Mouse (Mus musculus) small intestine, adult 2 months (tissue): ENCODE results near the gene Hadha. TPM values are rescaled to one million over a fixed set of nuclear protein-coding genes. Genes with fewer than 3 reads are reported as not detected.
A peak's percentile ranks its signal among the peaks of the same experiment; 100 is the strongest.

Experiments
- H3K27ac ChIP-seq: fragments of 200-500 bp; 2 replicates; pipeline ENCODE4 v1.5.1; 2012; ENCODE audit warnings: low read depth, low read length, control low read depth, inconsistent platforms; ENCODE audit not compliant: insufficient read depth
- H3K27me3 ChIP-seq: fragments of 200-500 bp; 2 replicates; pipeline ENCODE4 v1.6.1; 2012; ENCODE audit warnings: mild to moderate bottlenecking, moderate library complexity, low read length, inconsistent platforms; ENCODE audit not compliant: control insufficient read depth, insufficient read depth
- H3K36me3 ChIP-seq: fragments of 200-500 bp; 2 replicates; pipeline ENCODE4 v1.6.1; 2012; ENCODE audit warnings: mild to moderate bottlenecking, low read length, control low read depth, inconsistent platforms; ENCODE audit not compliant: control insufficient read depth, insufficient read depth
- H3K4me1 ChIP-seq: fragments of 200-500 bp; 2 replicates; pipeline ENCODE4 v1.6.1; 2012; ENCODE audit warnings: low read length, inconsistent platforms, mixed read lengths; ENCODE audit not compliant: control insufficient read depth, insufficient read depth, insufficient read length
- H3K4me3 ChIP-seq: fragments of 200-500 bp; 2 replicates; pipeline ENCODE4 v1.5.1; 2012; ENCODE audit warnings: low read depth, mild to moderate bottlenecking, control low read depth, inconsistent platforms, low read length, moderate library complexity
- CTCF ChIP-seq: fragments of 200-500 bp; IDR thresholded peaks from 2 replicates; pipeline ENCODE4 v1.5.1; 2012; ENCODE audit warnings: low read depth, mild to moderate bottlenecking, control low read depth, inconsistent platforms, low read length, moderate library complexity, mixed read lengths; ENCODE audit not compliant: insufficient replicate concordance, insufficient read length; ENCODE audit errors: extremely low read depth
- POLR2A ChIP-seq: fragments of 200-500 bp; IDR thresholded peaks from 2 replicates; pipeline ENCODE4 v1.6.1; 2012; ENCODE audit warnings: low read depth, mild to moderate bottlenecking, control low read depth, inconsistent platforms, low read length, moderate library complexity
- WGBS: fragments of 180-500 bp; shearing (Covaris S2); methylation state at CpG from one replicate; pipeline ENCODE4 v1.1.7; 2018; 5-methylcytosine and 5-hydroxymethylcytosine counted together
- polyA plus RNA-seq: library from polyadenylated mRNA; depleted of rRNA; stranded (reverse); fragments of >200 nt; gene quantifications from 2 replicates; pipeline ENCODE4 v1.2.3, GENCODE M21; 2012

Hadha gene
- polyA plus RNA-seq, 1 experiment = 55.3 TPM

DNA sequence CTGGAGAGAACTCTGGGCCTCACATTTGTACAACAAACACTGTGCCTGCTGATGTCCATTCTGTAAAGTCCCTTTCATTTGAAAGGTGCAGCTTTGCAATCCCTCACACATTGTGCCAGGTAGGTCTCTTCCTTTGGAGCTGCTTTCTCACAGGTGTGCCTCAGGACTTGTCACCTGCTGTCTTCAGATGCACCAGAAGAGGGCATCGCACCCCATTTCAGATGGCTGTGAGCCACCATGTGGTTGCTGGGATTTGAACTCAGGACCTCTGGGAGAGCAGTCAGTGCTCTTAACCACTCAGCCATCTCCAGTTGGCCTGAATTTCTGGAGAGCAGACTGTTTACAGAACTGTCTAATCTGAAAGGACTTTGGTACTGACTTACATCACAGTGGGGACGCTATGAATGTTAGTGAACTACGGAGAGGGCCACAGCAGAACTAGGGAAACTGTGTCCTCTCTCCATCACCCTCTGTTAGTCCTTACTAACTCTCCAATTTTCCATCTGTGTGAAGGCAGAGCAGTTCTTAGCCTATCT, 42.4 kb downstream of the Hadha start:
- Histone ChIP-seq H3K27ac (no peak overlapping the region), H3K4me1 (peaks cover 6% of the 10 kb centered on the region), H3K27me3 (peaks cover 17% of the 10 kb centered on the region), H3K4me3 (no peak overlapping the region), H3K36me3 (no peaks in the 10 kb centered on the region)
- 31% methylated on average over 3 of the region's 3 CpGs for WGBS
- TF ChIP-seq POLR2A = no peak
- TF ChIP-seq CTCF = peak; percentile 38; the same call in 1 of the 2 replicates

DNA sequence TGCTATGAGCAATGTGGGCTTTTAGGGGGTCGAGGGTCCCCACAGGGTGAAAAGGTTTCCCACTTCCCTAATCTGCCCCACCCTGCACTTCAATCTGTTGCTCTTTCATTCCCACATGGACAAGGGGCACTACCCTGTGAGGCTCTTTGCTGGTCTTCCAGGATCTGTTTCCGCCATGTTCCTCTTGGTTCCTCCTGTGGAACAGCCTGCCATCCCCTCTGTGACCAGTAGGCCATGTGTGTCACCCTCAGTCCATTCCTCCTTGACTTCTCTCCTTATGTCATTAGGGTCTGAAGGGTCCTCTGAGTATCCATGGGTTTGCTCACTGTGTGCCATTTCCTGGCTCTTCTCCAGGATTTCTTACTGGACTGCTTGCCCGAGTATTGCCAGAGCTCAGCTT, 43.2 kb downstream of the Hadha start:
- 66% methylated on average over 3 of the region's 3 CpGs for WGBS
- Histone ChIP-seq H3K4me3 (no peak overlapping the region), H3K4me1 (peaks cover 6% of the 10 kb centered on the region), H3K36me3 (no peaks in the 10 kb centered on the region), H3K27me3 (peaks cover 17% of the 10 kb centered on the region), H3K27ac (no peak overlapping the region)
- TF ChIP-seq POLR2A (no peak), CTCF (no peak)

DNA sequence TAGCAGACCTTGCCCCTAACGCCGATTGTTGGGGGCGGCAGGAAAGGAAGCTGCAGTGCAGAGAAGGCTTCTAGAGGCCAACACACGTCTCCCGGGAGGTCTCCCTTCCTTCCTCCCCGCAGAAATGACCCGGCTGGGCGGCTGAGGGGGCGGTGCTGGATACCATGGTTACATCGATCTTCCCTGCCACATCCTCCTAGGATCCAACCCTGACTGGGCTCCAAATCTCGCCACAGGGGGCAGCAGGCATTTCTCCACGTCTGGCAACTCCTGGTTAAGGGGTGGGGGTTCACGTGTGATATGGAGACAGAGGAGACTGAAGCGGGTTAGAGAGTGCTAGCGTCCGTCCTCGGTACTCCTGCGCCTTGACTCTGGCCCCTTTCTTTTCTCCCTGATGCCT, 43.8 kb downstream of the Hadha start:
- WGBS = 22% methylated on average over 18 of the region's 18 CpGs
- no peak overlapping the region for H3K27ac ChIP-seq

DNA sequence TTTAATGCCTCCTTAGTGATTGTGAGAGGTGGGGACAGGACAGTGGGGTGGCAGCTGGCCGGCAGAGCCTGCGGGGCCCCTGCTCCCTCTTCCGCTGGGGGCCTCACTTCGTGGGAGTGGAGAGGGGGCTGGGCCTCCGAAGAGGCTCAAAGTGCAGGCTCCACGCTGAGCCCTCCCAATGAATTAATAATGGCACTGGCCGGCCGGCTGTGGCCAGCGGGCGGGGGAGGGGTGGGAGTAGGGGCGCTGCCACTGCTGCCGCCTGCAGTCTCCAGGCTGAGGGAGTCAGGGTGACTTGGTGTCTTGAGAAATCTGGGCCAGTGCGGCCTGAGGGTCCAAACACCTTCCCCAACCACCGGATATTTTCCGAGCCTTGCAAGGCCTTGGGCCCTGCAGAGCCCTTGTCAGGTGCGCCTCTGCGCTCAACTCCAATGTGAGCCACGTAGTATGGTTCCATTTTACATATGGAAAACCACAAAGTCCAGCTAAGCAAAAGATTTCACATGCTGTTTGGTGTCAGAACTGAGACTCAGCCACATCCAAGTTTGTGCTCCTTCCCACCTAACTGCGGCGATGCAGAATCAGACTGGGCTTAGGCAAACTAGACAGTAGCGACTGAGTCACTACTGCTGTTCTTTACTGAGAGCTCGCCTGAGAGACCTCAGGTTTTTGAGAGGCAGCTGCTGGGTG, 44.4 kb downstream of the Hadha start:
- no peaks in the 10 kb centered on the region for H3K36me3 ChIP-seq
- TF ChIP-seq POLR2A (no peak), CTCF (no peak)
- H3K27ac ChIP-seq = no peak overlapping the region
- 41% methylated on average over 22 of the region's 22 CpGs for WGBS
- H3K4me1 ChIP-seq = peaks cover 6% of the 10 kb centered on the region
- no peak overlapping the region for H3K4me3 ChIP-seq
- H3K27me3 ChIP-seq = peaks cover 29% of the 10 kb centered on the region

More for the DNA sequence above, 43.8 kb downstream of the Hadha start:
- Histone ChIP-seq H3K36me3 (no peaks in the 10 kb centered on the region), H3K27me3 (peaks cover 23% of the 10 kb centered on the region), H3K4me3 (no peak overlapping the region), H3K4me1 (peaks cover 6% of the 10 kb centered on the region)
- no peak for TF ChIP-seq POLR2A
- no peak for TF ChIP-seq CTCF

DNA sequence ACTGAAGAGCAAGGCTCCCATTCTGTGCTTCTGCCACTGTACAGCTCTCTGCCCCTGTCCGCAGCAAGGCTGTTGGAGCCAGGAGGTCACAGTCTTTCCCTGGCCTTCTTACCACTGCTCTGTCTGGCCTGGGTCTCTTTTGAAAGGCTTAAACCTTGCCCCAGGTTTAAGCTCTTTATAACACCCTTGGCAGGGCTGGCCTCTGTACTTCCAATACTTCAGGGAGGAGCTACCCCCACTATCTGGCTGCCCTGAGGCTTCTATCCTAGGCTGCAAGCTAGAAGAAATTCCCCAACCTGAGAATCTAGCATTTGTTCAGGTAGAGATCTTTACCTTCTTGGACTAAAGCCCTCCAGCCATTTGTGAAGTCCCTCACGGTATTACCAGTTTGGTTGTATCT, 45.1 kb downstream of the Hadha start:
- Histone ChIP-seq H3K27me3 (peaks cover 34% of the 10 kb centered on the region), H3K4me3 (no peak overlapping the region), H3K36me3 (no peaks in the 10 kb centered on the region), H3K27ac (no peak overlapping the region), H3K4me1 (peaks cover 6% of the 10 kb centered on the region)
- WGBS = 73% methylated on average over 2 of the region's 2 CpGs
- TF ChIP-seq CTCF = no peak
- no peak for TF ChIP-seq POLR2A

DNA sequence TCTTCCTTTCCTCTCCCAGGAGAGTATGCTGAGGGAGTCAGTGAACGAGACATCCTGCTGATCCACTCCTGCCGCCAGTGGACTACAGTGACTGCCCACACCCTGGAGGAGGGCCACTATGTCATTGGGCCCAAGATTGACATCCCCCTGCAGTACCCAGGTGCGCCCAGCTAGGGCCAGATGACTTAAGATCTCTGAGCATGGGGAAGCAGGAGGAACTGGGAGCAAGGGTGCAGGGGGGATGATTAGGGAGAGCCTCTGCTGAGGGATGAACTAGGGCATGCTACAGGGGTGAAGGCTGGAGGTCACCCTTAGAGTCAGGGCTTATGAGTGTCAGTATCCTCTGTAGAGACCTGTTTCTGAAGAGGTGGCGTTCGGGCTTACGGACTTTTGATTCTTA, 46.7 kb downstream of the Hadha start:
- no peak overlapping the region for H3K27ac ChIP-seq
- 93% methylated on average over 6 of the region's 6 CpGs for WGBS
- no peaks in the 10 kb centered on the region; the same call in 1 of the 2 replicates for H3K4me1 ChIP-seq
- H3K4me3 ChIP-seq = no peak overlapping the region
- no peaks in the 10 kb centered on the region for H3K36me3 ChIP-seq
- peaks cover 24% of the 10 kb centered on the region for H3K27me3 ChIP-seq
- no peak for TF ChIP-seq POLR2A
- TF ChIP-seq CTCF = no peak

DNA sequence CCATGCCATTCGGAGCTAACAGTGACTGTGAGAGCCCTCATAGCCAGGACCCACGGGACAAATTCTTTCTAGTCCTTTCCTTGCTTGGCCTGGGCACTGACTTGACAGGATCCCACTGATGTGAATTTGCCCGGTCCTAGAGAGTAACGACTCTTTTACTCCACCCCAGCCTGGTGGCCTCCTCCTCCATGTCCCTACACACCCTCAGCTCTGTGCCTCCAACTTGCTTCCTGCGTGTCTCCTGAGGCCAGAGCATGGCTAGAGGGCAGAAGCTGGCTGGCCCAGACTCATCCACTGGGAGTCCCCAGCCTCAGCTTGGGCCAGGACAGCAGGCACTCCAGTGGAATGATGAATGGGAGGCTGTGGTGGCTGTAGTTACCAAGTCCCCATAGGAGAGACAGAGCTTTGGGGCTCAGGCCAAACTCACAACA, 47.3 kb downstream of the Hadha start:
- Histone ChIP-seq H3K4me1 (no peaks in the 10 kb centered on the region; the same call in 1 of the 2 replicates), H3K27me3 (peaks cover 24% of the 10 kb centered on the region), H3K4me3 (no peak overlapping the region), H3K27ac (no peak overlapping the region), H3K36me3 (no peaks in the 10 kb centered on the region)
- WGBS = 42% methylated on average over 5 of the region's 5 CpGs
- TF ChIP-seq POLR2A = no peak
- TF ChIP-seq CTCF = no peak
